Mouse (Mus musculus) effector memory CD4-positive, alpha-beta T cell, adult 5 months (primary cell): ENCODE data around the gene Fcna. TPM values are rescaled to one million over a fixed set of nuclear protein-coding genes. Genes with fewer than 3 reads are reported as not detected.

ENCODE experiments used
- polyA plus RNA-seq: library from polyadenylated mRNA; unstranded; fragments of 100-300 nt; shearing (Covaris generic); gene quantifications from one replicate; pipeline ENCODE4 v1.2.1, GENCODE M21; 2017

Gene Fcna
- polyA plus RNA-seq: not detected

GRCm38 (mm10) chr2:25627811-25628210 is at the start of gene Fcna:
Fcna (minus strand) TSS chr2:25628030.

GRCm38 (mm10) chr2:25676486-25676885 is 48.7 kb upstream of the Fcna start, which contains the start of gene Lcn6:
Lcn6 (plus strand) TSS chr2:25676786.

GRCm38 (mm10) chr2:25657652-25658051 is 29.8 kb upstream of the Fcna start, which contains the start of gene Lcn5:
Lcn5 (plus strand) TSS chr2:25657952.

DNA sequence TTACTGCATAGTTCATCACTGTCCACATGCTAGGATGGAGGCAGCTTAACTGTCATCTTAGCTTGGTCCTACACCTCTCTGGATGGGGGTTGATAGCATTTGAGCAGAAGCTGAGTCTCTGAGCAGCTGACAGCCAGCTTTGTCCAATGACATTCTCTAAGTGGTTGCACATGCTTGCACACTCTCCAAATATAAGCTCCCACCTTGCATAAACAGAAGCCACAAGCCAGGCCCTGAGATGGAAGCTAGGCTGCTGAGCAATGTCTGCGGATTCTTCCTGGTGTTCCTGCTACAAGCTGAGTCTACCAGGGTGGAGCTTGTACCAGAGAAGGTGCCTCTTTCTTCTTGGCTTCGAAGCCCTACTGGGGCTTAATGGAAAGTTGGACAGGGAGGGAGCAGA is 25.1 kb upstream of the Fcna start, which contains the start of gene Lcn8:
Lcn8 (plus strand) TSS at position 219 of the 400 bp plus-strand sequence.

GRCm38 (mm10) chr2:25621229-25622200 is 6.3 kb downstream of the Fcna start, which contains the start of gene Tmem141:
Tmem141 (minus strand) TSS chr2:25622005.

GRCm38 (mm10) chr2:25617578-25617977 is 10.3 kb downstream of the Fcna start, which contains the start of gene Ccdc183:
Ccdc183 (minus strand) TSS chr2:25617678.

DNA sequence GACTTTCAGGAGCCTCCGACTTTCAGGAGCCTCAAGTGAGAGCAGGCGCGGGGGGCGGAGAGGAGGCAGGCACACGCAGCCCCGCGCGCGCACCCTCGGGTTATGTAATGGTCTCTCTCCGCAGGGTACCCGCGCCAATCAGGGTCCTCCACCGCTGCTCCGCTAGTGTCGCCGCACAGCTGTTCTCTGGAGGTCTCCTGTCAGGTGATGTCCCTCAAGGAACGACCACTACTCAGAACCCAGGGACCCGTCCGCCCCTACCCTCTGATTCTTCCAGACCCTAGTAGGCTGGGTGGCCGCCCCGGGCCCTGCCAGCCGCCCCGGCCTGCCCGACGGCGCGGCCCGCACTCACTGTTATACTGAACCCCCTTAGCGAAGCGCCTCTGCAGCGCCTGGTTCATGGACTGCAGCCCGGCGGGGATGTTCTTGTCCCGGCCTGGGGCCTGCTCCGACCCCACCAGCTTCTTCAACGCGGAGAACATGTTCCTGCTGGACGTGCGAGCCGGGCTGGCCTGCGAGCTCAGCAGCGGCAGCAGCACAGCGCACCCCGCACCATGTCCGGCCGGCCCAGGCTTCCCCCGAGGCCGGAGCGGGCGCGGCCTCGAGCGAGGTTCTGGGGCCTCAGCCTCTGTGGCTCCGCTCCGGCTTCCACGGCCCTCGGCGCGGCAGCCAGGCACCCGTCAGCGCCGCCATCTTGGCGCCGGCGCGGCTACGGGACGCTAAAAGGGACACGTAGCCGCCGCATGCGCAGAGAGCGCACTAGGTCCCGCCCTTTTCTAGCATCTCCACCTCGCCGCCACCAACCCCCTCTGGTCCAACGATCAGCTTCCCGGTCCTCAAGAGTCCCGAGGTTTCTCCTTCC is 19.8 kb downstream of the Fcna start, which contains the start of gene Rabl6:
Rabl6 (minus strand) TSS at position 761 of the 862 bp plus-strand sequence.

DNA sequence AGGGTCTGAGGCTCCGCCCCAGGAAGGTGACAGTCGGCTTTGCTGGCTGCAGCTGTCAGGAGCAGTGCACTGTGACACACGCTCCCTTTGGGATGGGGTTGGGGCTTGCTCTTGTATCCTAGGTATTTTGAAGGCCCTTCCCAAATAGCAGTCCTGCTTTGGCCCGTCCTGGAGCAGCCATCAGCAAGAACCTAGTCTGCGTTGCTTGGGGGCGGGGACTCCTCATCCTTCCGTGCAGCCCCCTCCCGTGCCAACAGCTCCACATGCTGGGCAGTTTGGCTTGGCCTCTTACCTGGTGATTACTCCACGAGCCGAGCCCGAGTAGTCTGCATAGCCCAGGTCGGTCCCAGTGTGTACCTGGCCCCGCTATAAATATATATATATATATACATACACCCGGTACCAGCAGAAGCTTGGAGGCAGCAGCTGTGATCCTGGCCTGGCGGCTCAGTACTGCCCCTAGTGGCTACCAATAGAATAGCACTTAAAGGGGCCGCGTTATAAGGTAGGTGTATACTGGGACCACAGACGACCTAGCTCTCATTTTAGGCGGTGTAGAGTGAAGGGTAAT is 46.5 kb downstream of the Fcna start, which contains the start of gene Ajm1:
Ajm1 (minus strand) TSS at position 464 of the 571 bp plus-strand sequence.

Other genes starting within 250 kb of the Fcna start
- gene Entpd2, start 232.2 kb downstream of the Fcna start, polyA plus RNA-seq: not detected
- gene Npdc1, start 228.7 kb downstream of the Fcna start, polyA plus RNA-seq: 4.5 TPM
- 1.6 TPM for gene Fut7, start 204.8 kb downstream of the Fcna start, polyA plus RNA-seq
- gene Abca2, start 199.3 kb downstream of the Fcna start, polyA plus RNA-seq: 58.8 TPM
- 3.2 TPM for gene Clic3, start 171.2 kb downstream of the Fcna start, polyA plus RNA-seq
- 57.3 TPM for gene Paxx, start 166.9 kb downstream of the Fcna start, polyA plus RNA-seq
- not detected for gene Ptgds, start 158.0 kb downstream of the Fcna start, polyA plus RNA-seq
- not detected for gene Lcn12, start 134.1 kb downstream of the Fcna start, polyA plus RNA-seq
- gene Fbxw5, start 127.3 kb downstream of the Fcna start, polyA plus RNA-seq: 67.4 TPM
- gene C8g, start 126.3 kb downstream of the Fcna start, polyA plus RNA-seq: 5.9 TPM
- 65.0 TPM for gene Traf2, start 81.1 kb downstream of the Fcna start, polyA plus RNA-seq
- gene Edf1, start 70.2 kb downstream of the Fcna start, polyA plus RNA-seq: 209 TPM
- 2.0 TPM for gene Mamdc4, start 53.2 kb downstream of the Fcna start, polyA plus RNA-seq
- gene Phpt1, start 52.8 kb downstream of the Fcna start, polyA plus RNA-seq: 48.3 TPM
- not detected for gene Ajm1, start 46.3 kb downstream of the Fcna start, polyA plus RNA-seq
- gene Rabl6, start 19.5 kb downstream of the Fcna start, polyA plus RNA-seq: 41.4 TPM
- gene Ccdc183, start 10.4 kb downstream of the Fcna start, polyA plus RNA-seq: not detected
- 3.4 TPM for gene Tmem141, start 6.0 kb downstream of the Fcna start, polyA plus RNA-seq
- gene Lcn8, start 25.1 kb upstream of the Fcna start, polyA plus RNA-seq: not detected
- not detected for gene Lcn5, start 29.9 kb upstream of the Fcna start, polyA plus RNA-seq
- not detected for gene Lcn6, start 48.8 kb upstream of the Fcna start, polyA plus RNA-seq
- not detected for gene Lcn10, start 54.7 kb upstream of the Fcna start, polyA plus RNA-seq
- not detected for gene Obp2a, start 72.0 kb upstream of the Fcna start, polyA plus RNA-seq
- 21.5 TPM for gene Bmyc, start 78.7 kb upstream of the Fcna start, polyA plus RNA-seq
- not detected for gene Obp2b, start 109.0 kb upstream of the Fcna start, polyA plus RNA-seq
- gene Lcn3, start 137.5 kb upstream of the Fcna start, polyA plus RNA-seq: not detected
- not detected for gene Lcn11, start 149.0 kb upstream of the Fcna start, polyA plus RNA-seq
- gene Gm13539, start 154.2 kb upstream of the Fcna start, polyA plus RNA-seq: not detected
- gene Glt6d1, start 187.8 kb upstream of the Fcna start, polyA plus RNA-seq: not detected
- gene Lcn9, start 195.1 kb upstream of the Fcna start, polyA plus RNA-seq: not detected
- gene Sohlh1, start 219.2 kb upstream of the Fcna start, polyA plus RNA-seq: not detected
- not detected for gene Kcnt1, start 235.7 kb upstream of the Fcna start, polyA plus RNA-seq